Mouse (Mus musculus) NIH3T3 (cell line): ENCODE data around the gene D11Wsu47e.
A peak's percentile ranks its signal among the peaks of the same experiment; 100 is the strongest.

Source experiments
- DNase-seq: peaks from one replicate; pipeline ENCODE4 v3.0.0-alpha.2; 2012; ENCODE audit warnings: low read depth

The D11Wsu47e gene

DNA sequence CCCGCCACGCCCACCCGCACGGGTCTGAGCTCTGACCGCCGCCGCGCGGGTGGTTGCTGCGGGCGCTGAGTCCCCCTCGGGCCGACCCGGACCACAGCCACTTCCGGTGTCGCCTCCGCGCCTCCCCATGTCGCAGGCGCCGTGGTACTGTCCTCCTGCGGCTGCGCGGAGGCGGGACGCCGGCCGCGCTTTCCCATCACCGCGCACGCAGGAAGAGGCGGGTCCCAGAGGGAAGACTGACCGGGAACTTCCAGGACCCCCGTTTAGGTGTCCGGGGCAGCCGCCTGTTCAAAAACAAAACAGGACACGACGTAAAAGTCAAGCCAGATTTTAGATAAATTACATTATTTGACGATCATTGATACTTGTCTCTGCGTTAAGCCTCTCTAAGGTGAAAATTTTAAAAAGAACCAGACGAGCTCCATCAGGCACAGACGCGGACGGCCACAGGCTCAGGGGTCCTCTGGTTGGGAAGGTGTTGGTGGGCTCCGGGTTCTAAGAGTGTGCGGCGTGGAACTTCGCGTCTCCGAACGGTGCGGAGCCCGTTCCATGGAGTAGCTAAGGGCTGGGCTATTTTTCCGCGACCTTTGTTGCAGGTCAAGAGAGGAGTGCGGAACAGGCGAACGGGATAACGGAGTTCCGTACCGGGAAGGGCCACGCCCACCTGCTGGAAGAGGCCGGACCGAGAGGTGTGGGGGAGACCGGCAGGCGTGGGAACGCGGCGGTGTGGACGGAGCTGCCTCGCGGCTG lies at the start of gene D11Wsu47e, which contains the start of gene Fam104a:
Gene D11Wsu47e, plus strand, starts transcription at position 456 of the 750 bp plus-strand sequence.
Gene Fam104a, minus strand, starts transcription at position 199 of the 750 bp plus-strand sequence.
- DNase-seq = peak; percentile 94

DNA sequence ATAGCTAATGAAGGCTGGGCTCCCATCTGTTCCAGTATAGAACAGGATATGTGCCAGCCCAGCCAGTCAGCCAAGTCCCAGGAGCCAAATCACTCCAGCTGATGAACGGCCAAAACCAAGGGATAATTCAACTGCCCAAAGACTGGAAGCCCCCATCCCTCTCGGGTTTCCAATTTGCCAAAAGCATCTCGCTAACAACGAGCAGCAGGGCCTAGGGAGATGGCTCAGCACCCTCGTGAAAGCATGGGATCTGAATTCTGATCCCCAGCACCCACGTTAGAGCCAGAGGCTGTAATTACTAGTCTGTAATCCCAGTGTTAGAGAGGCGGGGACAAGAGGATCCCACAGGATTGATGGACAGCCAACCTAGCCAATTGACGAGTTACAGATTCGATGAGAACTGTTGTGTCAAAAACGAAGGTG lies 49.5 kb upstream of the D11Wsu47e start:
- peak; percentile 39 for DNase-seq

DNA sequence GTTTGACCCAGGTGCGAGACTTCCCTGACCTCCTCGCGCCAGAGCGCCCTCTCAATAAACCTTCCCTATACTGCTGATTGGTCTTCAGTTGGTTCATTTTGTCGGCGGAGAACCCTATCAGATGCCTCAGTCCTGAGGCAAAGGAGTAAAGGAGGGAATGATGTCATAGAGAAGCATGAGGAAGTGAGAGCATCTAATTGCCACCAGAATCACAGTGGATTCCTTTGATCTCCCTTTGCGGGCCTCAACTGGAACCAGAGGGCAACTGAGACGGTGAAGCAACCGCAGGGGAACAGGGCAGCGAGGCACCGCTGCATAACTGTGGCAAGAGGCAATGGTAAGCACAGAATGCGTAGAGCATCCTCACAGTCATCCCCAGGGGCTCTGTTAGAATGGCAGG lies 45.5 kb upstream of the D11Wsu47e start:
- no peak for DNase-seq

DNA sequence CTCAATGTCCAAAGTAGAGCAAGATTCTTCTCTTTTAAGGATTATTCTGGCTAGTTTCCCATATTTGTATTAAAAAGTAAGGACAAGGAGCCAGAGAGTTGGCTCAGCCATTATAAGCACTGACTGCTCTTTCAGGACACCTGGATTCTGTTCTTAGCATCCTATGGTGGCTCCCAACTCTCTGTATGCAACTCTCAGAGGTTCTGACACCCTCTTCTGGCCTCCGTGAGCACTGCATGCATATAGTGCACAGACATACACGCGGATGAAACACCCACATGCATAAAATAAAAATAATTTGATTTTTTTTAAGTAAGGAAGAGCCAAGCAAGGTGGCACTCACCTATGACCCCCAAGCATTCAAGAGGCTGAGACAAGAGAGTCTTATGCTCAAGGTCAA lies 39.0 kb upstream of the D11Wsu47e start:
- no peak for DNase-seq

DNA sequence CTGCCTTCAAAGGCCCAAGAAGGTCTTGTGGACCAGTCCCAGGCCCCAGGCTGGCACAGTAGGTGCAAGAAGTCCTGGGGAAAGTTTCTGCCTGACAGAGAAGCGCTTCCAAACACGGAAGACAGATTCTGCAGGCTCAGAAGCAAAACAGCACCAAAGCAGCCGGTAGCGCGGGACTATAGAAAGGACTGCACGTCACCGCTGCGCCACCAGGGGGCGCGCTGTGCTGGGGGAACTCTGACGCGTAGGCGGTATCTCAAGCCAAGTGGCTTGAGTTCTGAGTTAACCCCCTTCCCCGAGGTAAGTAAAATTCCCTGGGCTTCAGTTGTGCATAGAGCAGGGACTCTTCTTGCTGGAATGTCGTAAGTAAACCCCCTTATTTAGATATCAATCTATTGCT lies 36.1 kb upstream of the D11Wsu47e start:
- peak; percentile 94 for DNase-seq

DNA sequence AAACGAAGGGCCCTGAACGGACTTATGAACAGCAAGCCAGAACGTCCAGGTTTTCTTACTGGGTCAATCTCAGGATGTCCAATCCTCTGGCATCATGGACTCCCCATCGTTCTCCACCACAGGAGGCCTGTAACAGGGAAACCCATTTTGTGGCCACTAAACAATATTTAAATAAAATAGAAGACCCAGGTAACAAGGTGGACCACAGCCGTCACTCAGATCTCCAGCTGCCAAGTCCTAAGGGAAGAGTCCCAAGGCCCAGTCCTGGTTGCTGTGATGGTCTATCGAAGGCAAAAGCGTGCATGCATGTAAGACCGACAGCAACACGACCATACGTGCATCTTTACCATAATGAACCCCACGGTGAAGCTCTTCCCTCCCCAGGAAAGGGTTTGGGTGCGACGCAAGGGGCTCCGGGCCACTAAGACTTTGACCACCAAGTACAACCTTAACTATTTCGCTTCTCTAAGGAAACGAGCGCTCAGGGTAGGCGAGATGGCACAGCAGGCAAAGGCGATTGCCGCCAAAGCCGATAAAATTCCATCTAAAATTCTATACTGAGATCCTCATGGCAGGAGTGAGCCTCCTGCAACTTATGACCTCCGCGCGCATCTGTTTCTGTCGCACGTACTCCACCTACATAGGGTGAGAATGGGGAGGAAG lies 35.4 kb upstream of the D11Wsu47e start, which contains the start of gene Cog1:
Gene Cog1, plus strand, starts transcription at position 480 of the 663 bp plus-strand sequence.
- DNase-seq = peak; percentile 8

DNA sequence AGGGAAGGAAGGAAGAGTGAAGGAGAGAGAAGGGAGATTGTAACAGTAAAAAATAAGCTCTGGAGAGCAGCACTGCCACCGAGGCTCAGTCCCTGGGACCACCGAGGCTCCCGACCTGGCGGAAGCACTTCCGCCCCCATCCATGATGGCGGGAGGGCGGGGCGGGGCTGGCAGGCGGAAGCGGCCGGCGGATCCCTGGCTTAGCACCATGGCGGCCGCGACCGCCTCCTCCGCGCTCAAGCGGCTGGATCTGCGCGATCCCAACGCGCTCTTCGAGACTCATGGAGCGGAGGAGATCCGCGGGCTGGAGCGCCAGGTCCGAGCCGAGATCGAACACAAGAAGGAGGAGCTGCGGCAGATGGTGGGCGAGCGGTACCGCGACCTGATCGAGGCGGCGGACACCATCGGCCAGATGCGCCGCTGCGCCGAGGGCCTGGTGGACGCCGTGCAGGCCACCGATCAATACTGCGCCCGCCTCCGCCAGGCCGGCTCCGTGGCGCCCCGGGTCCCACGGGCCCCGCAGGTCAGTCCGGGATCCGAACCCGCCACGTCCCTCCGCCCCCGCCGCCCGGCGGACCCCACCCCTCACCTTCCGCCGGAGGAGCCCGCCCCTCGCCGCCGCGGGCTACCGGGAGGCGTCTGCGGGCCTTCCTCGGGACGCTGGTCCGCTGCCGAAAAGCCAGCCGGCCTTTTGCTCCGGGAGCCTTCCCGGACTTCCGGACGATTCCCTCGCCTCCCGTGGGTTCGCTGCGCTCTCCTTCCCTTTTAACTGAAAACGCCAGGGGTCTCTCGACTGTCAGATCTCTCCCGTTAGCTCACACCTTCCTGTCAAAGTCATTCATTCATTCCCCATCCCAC lies 34.6 kb upstream of the D11Wsu47e start, which contains the start of gene Slc39a11:
Gene Slc39a11, minus strand, starts transcription at position 727 of the 858 bp plus-strand sequence.
- peak; percentile 90 for DNase-seq

DNA sequence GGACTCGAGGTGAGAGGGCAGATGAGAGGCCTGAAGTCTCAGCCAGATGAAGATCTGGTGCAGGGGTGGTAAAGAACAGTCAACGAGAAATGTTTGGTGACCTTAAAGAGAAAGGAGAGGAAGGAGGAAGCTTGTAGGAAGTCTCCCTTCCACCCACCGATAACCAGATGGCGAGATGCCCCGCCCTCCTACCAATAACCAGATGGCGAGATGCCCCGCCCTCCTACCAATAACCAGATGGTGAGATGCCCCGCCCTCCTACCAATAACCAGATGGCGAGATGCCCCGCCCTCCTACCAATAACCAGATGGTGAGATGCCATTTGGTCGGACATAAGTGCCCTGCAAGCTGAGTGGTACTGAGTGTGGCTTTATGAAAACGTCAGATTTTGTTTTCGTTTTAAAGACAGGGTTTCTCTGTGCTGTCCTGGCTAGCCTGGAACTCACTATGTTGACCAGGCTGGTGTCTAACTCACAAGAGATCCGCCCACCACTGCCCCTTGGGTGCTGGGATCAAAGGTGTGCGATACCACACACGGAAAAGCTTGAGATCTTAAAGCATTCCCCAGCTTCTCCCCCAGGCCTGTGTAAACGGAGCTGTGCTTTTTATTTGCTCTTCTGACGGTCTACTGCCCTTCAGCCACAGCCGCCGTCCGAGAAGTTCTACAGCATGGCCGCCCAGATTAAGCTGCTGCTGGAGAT lies 32.9 kb upstream of the D11Wsu47e start:
- DNase-seq = no peak

DNA sequence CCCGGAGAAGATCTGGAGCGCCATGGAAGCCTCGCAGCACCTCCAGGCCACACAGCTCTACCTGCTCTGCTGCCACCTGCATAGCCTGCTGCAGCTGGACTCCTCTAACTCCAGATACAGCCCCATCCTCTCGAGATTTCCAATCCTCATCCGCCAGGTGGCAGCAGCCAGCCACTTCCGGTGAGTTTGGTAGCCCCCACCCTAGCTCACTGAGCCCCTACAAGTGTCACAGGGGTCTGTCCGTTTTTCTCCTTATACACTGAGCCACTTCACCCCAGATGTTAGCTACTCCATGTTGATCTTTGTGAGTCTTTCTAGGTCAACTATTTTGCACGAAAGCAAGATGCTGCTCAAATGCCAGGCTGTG lies 32.3 kb upstream of the D11Wsu47e start:
- peak; percentile 25 for DNase-seq

DNA sequence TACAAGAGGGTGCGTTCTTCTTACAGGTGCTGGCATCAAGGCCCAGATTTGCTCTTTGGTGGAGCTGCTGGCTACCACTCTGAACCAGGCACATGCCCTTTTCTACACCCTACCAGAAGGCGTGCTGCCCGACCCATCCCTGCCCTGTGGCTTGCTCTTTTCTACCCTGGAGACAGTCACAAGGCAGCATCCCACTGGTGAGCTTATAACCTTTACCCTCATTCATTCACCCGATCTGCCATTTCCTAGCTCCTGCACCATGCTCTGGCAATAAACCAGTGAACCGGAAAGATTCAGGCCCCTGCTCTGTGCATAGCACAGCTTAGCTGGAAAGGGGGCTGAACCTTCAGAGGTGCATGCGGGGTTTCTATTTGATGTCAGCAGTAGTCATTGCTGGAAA lies 31.7 kb upstream of the D11Wsu47e start:
- no peak for DNase-seq

DNA sequence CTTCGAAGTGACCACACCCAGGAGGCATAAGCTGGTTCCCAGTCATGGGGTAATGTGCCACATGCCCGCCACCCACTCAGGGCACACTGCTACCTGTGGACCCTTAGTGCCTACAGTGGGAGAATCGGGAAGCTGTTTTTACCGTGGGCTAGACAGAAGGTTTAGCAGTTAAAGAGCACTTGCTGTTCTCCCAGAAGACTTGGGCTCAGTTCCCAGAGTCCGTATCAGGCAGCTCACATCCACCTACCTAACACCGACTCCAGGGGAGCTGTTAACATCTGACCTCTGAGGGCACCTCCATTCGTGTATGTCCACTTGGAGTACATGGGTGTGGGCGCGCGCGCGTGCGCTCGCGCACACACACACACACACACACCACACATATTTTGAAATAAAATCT lies 30.1 kb upstream of the D11Wsu47e start:
- DNase-seq = no peak

DNA sequence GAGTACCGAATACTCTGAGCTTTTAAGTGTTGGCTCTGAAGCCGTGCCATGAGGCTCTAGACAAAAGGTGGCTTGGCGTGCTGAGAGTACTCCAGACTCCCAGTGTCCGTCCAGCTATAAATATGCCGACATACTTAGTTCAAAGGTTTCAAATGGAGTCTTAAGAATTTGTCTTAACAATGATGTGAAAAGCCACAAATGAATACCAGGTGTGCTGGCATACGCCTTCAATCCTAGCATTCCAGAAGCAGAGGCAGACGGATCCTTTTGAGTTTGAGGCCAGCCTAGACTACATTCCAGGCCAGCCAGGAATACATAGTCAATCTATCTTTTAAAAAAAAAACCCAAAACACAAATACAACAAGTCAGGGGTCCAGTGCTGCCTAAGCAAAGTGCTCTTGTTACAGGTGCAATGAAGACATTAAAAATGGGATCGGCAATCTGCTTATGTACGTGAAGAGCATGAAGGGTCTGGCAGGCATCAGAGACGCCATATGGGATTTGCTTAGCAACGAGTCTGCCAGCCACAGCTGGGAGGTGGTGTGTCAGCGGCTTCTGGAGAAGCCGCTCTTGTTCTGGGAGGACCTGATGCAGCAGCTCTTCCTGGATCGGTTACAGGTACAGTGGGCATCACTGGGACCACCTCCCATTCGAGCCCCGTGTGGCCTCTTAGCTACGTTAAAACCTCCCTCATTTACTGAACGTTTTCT lies 29.5 kb upstream of the D11Wsu47e start:
- DNase-seq = peak; percentile 74

DNA sequence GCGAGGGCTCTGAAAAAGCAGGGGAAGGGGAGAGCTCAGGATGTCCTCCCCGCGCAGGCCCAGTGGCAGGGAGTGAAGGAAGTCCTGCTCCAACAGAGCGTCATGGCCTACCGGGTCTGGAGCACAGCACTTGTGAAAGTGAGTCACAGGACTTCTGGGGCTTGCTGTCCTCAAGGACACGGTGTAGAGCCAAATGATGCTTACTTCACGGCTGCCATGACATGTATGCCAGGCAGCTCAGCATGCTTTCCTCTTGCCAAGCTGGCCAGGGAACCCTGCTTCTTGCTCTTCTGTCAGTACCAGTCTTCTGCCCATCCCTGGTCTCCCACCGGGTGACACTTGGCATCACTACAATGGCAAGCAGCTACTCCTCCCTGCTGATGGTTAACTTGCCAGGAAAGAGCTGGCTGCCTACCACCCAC lies 27.7 kb upstream of the D11Wsu47e start:
- no peak for DNase-seq

DNA sequence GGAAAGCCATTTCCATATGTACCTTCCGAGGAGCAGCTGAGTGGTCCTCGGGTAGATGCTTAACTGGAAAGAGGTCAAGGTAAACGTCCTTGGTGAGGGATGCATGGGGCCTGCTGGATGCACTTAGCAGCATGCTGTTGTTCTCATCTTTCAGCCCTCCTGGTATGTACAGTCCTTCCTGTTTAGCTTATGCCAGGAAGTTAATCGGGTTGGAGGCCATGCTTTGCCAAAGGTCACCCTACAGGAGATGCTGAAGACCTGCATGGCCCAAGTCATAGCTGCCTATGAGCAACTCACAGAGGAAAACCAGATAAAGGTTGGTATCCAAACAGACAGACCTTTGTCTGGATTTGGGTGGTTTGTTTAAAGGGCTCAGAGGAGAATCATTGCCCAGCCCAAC lies 27.0 kb upstream of the D11Wsu47e start:
- no peak for DNase-seq

DNA sequence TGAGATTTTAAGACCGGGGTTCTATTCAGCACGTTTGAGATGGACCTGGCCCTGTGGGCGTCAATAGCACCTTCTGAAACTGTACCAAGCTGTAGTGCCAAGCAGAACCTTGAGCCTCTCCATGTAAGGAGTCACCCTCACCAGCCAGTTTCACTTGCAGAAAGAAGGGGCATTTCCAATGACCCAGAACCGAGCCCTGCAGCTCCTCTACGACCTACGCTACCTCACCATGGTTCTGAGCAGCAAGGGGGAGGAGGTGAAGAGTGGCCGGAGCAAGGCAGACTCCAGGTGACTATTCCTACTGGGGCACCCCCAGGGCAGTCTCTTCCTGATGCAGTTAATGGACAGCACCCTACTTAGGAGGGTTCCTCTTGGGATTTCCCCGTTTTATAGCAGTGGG lies 25.9 kb upstream of the D11Wsu47e start:
- no peak for DNase-seq

DNA sequence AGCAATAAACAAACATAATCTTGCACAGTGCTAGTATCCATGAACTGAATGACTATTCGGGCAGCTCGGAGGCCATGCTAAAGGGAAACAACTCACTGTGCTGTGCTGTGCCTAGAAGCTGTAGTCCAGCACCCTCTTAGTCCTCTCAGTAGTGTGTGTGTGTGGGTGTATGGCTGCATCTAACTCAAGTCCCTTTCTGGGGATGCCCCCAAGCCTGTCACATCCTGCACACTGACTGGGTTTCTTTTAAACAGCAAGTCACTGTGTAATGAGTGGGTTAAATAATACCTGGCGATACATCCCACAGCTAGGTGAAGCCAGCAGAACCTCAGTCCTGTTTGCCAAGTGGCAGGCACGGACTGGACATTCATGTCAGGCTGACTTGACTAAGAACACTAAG lies 25.4 kb upstream of the D11Wsu47e start:
- no peak for DNase-seq

DNA sequence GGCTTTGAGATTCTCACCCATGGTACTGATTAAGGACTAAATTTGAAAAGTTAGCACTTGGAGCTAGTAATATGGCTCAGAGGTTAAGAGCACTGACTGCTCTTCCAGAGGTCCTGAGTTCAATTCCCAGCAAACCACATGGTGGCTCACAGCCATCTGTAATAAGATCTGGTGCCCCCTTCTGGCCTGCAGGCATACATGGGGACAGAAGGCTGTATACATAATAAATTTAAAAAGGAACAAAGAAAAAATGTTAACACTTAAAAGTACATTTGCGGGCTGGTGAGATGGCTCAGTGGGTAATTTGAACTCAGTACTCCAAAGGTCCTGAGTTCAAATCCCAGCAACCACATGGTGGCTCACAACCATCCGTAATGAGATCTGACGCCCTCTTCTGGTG lies 24.0 kb upstream of the D11Wsu47e start:
- peak; percentile 32 for DNase-seq

DNA sequence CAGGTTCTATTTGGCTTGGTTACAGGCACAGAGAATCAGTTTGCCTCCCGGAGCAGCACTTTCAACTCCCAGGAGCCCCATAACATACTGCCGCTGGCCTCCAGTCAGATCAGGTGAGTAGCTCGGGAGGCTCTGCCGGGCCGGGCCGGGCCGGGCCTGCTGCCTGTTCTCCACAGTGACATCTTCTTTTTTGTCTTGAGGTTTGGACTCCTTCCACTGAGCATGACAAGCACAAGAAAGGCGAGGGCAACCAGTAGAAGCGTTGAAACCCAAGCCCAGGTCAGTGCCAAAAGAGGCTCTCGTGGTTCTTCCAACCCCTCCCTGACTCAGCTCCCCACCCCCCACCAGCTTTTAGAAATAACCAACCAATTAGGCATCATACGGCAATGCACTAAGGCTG lies 23.3 kb upstream of the D11Wsu47e start:
- DNase-seq = peak; percentile 17

DNA sequence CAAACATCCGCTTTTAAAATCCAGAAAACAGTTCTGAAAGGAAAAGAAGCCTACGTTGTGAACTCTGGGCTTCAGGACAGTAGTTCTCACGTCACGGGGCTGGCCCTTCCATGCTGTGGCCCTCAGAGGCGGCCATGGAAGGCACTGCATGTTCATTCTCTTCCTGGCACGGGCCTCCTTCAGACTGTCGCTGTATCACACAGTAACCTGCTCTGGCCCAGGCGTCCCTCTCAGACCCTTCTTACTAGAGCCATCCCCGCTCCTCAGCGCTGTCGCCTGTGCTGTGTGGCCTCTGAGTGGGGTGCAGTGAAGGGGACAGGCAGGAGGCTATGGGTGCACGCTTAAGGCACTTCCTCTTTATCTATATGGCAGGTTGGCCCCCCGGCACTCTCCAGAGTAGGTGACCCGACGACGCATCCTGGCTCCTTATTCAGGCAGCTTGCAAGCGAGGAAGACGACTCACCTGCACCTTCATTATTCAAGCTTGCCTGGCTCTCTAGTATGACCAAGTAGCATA lies 22.3 kb upstream of the D11Wsu47e start:
- no peak for DNase-seq

DNA sequence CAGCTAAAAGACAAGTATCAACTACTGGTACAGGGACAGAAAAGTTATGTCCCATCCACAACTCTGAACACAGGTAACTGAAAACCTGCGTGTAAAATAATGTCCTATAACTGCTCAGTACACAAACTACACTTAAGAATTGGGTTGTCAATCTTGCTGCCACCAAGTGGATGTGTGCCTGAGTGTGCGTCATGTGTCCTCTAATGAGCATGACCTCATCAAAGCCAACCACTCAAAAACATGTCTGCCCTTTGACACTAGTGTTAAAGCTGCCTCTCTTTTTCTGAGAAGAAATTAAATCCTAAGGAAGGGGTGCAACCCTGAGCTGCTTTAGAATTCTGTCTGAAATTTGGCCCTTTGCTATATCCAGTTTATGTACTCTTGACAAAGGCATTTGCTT lies 19.9 kb upstream of the D11Wsu47e start:
- no peak for DNase-seq

DNA sequence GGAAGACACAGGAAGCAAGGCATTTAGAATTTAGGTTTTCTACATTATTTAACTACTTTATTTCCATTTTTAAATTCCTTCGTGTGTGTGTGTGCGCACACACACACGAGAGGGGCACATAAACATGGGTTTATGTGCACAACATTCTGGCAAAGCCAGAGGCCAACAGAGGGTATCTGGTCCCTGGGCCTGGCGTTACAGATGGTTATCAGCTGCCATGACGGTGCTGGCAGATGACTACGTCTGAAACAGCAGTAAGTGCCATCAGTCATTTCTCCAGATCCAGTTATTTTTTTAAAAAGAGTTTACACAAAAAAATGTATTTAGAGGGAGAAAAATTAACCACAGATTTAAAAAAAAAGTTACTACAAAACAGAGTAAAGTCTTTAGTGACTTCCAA lies 18.0 kb upstream of the D11Wsu47e start:
- DNase-seq = no peak
